Mouse (Mus musculus): ENCODE measurements around the gene Rps19bp1. TPM values are rescaled to one million over a fixed set of nuclear protein-coding genes. Genes with fewer than 3 reads are reported as not detected.

Gene Rps19bp1
- 3.3 TPM for polyA plus RNA-seq (2014; fragmentation: Illumina TruSeq; extraction: RNeasy Lipid Tissue Mini Kit (QIAGEN cat#74804); ENCODE audit: low read depth, low replicate concordance)

DNA sequence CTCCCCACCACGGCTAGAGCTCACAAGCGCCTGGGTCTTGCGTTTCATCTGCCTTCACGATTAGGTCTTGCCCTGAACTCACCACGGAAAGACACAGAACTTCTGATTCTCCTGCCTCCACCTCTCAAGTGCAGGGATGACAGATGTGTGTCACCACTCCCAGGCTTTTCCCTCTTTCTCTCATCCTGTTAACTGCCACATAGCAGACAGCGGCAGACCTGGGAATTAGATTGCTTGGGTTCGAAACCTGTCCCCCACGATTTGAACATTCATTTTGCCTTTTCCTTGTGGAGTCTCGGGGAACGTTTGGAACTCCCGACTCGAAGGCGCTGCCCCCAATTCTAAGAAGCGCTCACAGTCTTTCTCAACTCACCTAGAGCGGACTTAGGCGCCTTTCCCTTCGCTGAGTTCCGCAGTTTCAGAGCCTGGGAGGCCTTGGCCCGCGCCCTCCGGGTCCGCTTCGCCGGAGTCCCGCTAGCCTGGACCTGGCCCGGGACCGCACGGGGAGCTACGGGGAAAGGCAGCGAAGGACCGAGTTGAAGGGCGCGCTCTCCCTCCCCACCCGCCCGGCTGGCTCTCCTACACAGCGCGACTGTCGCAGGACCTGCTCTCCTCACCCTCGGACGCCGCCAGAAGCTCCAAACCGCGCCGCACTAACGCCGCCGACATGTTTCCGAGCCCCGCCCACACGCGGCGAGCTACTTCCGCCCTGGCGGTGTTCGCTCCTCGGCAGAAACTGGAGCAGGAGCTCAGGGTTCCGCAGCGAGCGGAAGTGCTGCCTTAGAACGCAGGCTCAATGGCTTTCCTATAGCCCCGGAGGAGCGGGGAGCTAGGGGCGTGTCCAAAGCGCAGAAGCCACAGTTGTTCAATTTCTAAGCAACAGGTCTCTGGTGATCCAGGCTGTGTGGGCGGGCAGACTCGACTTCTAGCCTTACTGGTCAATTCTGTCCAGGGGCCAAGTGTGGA, at the start of gene Rps19bp1:
Gene Rps19bp1 (minus strand): TSS at position 706 of the 966 bp plus-strand sequence.

DNA sequence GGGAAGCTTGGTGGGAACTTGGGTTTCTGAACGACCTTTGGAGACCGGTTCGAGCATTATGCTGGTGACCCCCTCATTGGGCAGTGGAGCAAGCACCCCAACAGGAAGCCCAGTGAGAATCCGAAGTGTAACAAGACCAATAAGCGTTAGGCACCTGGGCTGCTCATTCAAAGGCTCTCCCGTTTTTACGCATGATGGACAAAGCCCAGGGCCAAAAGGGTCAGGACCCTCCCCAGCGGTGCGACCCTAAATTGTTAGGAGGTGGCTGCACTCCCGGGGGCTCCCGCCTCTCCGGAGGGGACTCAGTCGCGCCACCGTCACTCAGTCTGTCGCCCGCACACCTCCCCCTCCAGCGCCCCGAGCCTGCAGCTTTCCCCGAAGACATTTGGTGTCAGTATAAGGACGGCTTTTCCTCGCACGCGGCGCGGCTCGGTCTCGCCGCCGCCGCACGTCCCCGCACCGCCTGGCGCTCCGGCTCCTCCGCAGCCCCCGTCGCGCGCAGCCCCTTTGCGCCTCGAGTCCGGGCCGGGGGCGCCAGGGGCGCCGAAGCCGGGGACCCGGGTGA, 22.8 kb upstream of the Rps19bp1 start, which contains the start of gene Cacna1i:
Gene Cacna1i (plus strand): TSS at position 388 of the 565 bp plus-strand sequence.

DNA sequence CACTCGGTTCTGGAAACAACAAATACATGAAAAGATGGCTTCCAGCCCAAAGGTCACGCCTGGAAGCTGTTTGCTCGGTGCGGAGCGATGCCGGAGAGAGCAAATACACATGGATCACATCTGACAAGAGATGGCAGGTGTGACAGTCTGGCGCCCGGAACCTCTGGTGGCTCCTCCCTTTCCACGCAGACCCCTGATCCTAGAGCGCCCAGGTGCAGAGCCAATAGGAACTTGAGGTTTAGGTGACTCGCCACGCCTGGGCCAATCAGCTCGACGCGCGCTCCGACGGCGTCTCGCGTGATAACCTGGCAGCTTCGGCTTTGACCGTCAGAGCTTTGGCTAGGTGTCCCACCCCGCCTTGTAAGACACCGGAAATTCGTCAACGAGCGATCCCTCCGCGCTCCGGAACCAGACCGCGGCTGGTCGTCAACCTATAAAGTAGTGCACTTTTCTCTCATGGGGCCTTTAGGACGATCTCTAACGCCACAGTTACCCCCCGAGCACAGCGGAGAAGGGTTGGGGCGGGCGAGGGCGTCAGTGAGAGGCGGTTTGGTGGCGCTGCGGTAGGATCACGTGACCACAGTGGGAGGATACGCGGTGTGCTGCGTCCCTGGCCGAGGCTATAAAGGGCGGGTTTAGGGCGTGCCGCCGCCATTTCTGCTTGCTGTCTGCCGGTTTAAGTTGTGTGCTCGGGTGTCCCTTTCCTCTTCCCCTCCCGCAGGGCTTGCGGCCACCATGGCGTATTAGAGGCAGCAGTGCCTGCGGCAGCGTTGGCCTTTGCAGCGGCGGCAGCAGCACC, 9.1 kb downstream of the Rps19bp1 start, which contains the start of gene Atf4:
Gene Atf4 (plus strand): TSS at position 338 of the 799 bp plus-strand sequence.

DNA sequence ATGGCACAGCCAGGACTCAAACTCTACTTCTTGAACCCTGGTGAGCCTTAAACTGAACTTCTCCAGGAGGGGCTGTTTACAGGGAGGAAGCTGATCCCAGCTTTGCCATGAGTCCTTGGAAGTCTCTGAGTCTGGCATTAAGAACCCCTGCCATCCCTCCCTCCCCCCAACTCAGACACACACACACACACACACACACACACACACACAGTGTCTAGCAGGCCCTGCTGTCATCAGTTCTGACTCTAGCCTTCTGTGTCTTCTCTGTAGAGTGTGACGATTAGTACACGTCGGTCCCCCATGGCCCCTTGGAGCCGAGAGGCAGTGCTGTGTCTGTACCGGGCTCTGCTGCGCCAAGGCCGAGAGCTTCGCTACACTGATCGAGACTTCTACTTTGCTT, 28.6 kb downstream of the Rps19bp1 start, which contains the start of gene AC140267.1:
Gene AC140267.1 (plus strand): TSS at position 301 of the 400 bp plus-strand sequence.

DNA sequence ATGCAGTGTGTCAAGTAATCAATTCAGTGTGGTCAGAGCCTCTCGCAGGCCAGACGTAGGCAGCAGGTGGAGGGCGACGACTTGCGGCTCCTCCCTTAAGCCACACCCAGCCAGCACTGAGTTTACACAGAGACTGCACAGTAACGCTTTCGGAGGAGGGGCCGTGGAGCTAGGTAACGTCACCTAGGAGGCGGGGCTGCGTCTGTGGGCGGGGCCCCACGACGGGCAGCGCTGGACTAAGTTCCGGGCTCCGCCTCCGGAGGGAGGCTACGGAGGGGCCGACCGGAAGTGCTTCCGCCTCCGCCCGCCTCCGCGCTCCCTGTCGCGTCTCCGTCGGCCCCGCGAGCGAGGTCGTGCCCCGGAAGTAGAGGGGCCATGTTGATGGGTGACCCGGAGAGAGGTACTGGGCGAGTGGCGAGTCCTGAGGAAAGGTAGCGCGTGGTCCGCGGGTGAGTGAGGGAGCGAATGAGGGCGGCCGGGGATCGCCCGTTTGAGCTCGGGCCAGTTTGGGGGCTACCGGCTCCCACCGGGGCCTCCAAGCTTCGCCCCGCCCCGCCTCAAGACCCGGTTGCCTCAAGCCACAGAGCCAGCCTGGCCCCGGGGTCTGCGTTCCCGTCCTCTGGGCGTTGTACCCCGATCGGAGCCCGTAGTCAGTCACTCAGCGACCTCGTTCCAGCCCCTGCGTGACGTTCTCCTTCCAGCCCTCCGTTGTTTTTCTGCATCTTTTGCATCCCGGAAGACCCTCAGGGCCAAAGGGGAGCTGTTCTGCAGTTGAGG, 30.2 kb downstream of the Rps19bp1 start, which contains the start of gene Mief1:
Gene Mief1 (plus strand): TSS at position 286 of the 777 bp plus-strand sequence.

Other genes starting within 250 kb of the Rps19bp1 start
- 0.13 TPM for gene Pdgfb, start 249.3 kb downstream of the Rps19bp1 start, polyA plus RNA-seq (2014; fragmentation: Illumina TruSeq; extraction: RNeasy Lipid Tissue Mini Kit (QIAGEN cat#74804); ENCODE audit: low read depth, low replicate concordance)
- 0.25 TPM for gene Syngr1, start 173.0 kb downstream of the Rps19bp1 start, polyA plus RNA-seq (2014; fragmentation: Illumina TruSeq; extraction: RNeasy Lipid Tissue Mini Kit (QIAGEN cat#74804); ENCODE audit: low read depth, low replicate concordance)
- gene Rpl3, start 172.4 kb downstream of the Rps19bp1 start, polyA plus RNA-seq (2014; fragmentation: Illumina TruSeq; extraction: RNeasy Lipid Tissue Mini Kit (QIAGEN cat#74804); ENCODE audit: low read depth, low replicate concordance), result 215 TPM
- 0.41 TPM for gene Tab1, start 131.2 kb downstream of the Rps19bp1 start, polyA plus RNA-seq (2014; fragmentation: Illumina TruSeq; extraction: RNeasy Lipid Tissue Mini Kit (QIAGEN cat#74804); ENCODE audit: low read depth, low replicate concordance)
- 36.9 TPM for gene Mgat3, start 90.6 kb downstream of the Rps19bp1 start, polyA plus RNA-seq (2014; fragmentation: Illumina TruSeq; extraction: RNeasy Lipid Tissue Mini Kit (QIAGEN cat#74804); ENCODE audit: low read depth, low replicate concordance)
- 21.5 TPM for gene Mief1, start 30.3 kb downstream of the Rps19bp1 start, polyA plus RNA-seq (2014; fragmentation: Illumina TruSeq; extraction: RNeasy Lipid Tissue Mini Kit (QIAGEN cat#74804); ENCODE audit: low read depth, low replicate concordance)
- gene AC140267.1, start 28.5 kb downstream of the Rps19bp1 start, polyA plus RNA-seq (2014; fragmentation: Illumina TruSeq; extraction: RNeasy Lipid Tissue Mini Kit (QIAGEN cat#74804); ENCODE audit: low read depth, low replicate concordance), result not detected
- 74.1 TPM for gene Atf4, start 9.1 kb downstream of the Rps19bp1 start, polyA plus RNA-seq (2014; fragmentation: Illumina TruSeq; extraction: RNeasy Lipid Tissue Mini Kit (QIAGEN cat#74804); ENCODE audit: low read depth, low replicate concordance)
- gene Cacna1i, start 22.9 kb upstream of the Rps19bp1 start, polyA plus RNA-seq (2014; fragmentation: Illumina TruSeq; extraction: RNeasy Lipid Tissue Mini Kit (QIAGEN cat#74804); ENCODE audit: low read depth, low replicate concordance), result 0.09 TPM